Mouse (Mus musculus): ENCODE results near the gene Bnc2.

GRCm38 (mm10) chr4:84498469-84498868 lies 176.6 kb downstream of the Bnc2 start:
- no peak for TF ChIP-seq CTCF (IDR thresholded peaks at IDR 0.05; ENCODE audit: borderline replicate concordance, control insufficient read depth, extremely low read depth, insufficient read depth, low read length, poor library complexity)
- no peak for TF ChIP-seq POLR2A (IDR thresholded peaks at IDR 0.05; ENCODE audit: control insufficient read depth, extremely low read depth, insufficient read depth, low read length, poor library complexity)

Measured in thymus, adult 2 months (tissue).